Mouse (Mus musculus): Measurements from ENCODE around the gene Isl2. TPM values are rescaled to one million over a fixed set of nuclear protein-coding genes. Genes with fewer than 3 reads are reported as not detected.

Gene Isl2
- total RNA-seq (2021), result not detected

DNA sequence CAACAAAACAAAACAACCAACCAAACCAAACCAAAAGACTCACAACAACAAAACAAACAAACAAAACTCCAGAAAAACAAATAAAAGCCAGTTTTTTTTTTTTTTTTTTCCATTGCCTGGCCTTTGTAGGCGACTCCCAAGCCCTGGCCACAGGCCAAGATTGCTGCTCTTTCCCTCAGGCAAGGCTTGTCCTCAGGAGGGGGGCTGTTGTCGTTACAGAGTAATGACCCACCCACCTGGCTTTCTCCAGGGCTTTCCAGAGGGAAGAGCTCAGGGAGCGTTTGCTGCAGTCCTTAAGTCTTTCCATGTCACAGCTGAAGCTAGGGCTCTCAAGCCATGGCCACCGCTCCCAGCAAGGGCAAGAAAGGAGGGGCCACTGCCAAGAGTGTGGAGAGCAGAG, at the start of gene Isl2:
TSS of gene Isl2 (plus strand) at position 296 of the 400 bp plus-strand sequence.
- no peak for DNase-seq

DNA sequence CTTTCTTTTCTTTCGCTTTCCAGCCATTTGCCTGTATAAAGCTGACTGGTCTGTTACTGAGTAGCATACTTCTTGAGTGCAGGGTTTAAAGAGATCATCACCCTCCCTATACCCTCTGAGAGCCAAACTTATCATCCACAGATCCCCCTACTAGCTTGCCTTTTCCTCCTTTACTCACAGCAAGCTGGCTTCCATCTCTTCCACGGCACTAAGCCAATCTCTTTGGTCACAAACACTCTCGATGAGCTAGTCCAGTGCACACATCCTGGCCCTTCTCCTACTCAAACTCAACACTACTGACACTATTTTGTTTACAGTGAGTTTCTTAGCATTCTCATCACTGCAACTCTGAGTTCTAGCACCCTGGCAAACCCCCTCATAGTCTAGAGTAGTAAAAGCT, 30.6 kb upstream of the Isl2 start:
- DNase-seq, result peak; percentile 46

- no peak for DNase-seq
Measured at GRCm38 (mm10) chr9:55508701-55509100, 29.8 kb upstream of the Isl2 start.

DNA sequence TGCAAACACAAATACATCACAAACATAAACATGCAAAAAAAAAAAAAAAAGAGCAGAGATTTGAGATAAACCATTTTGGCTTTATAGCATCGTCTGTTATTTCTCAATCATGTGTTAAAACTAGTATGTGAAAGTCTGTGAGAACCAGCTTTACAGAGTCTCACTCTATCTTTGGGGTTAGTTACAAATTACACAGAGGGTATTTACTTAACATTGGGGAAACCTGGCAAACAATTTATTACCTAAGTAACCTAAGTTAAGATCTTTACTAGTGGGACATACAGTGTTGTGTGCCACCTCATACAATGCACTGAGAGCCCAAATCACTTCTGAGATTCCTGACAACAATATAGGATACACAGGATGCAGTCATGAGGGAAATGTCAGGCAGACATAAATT, 28.7 kb upstream of the Isl2 start:
- no peak for DNase-seq

DNA sequence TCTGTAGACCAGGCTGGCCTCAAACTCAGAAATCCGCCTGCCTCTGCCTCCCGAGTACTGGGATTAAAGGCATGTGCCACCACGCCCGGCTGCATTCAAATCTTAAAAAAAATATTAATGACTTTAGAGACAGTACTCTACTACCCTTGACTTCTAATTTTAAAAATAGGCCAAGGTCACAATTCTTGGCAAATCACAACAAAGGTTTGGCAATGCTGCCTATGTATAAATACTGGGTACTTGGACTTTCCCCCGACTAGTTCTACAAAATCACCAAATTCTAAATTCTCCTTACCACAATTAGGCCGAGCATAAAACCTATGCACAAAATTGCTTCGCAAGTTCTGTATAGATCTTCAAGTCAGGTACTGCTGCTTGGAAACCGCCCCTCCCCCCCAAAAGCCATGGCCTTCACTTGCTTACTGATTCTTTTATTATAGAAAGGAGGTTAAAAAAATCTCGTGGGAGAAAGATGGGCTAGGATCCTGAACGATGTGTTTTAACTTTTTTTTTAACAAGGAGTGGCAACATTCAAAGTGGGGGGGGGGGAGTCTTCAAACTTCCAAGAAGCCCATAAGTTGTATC, 27.7 kb upstream of the Isl2 start:
- DNase-seq, result peak; percentile 26

GRCm38 (mm10) chr9:55511521-55511993, 26.9 kb upstream of the Isl2 start:
- peak; percentile 73 for DNase-seq

DNA sequence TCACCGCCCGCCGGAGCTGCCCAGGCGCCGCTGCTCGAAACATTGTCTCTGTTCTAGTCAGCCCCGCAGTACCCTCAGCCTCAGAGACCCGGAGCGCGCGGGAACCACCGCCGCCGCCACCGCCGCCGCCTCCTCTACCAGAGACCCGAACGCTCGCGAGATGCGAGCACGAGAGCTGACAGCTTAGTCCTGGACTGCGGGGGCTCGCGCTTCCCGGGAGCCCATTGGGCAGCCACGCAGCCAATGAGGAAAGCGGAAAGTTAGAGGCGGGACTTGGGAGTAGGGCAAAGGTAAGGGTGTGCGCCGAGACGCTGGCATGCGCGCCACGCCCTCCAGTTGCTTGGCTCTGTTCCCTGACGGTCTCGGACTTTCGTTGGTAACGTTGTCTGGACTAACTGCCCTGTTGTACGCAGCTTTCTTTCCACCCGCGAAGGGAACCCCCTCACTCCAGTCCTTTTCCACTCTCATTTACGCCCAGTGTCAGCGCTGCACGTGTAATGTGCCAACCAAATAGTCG, 26.4 kb upstream of the Isl2 start, which contains the start of gene Etfa:
TSS of gene Etfa (minus strand) at position 217 of the 517 bp plus-strand sequence.
- peak; percentile 96 for DNase-seq

DNA sequence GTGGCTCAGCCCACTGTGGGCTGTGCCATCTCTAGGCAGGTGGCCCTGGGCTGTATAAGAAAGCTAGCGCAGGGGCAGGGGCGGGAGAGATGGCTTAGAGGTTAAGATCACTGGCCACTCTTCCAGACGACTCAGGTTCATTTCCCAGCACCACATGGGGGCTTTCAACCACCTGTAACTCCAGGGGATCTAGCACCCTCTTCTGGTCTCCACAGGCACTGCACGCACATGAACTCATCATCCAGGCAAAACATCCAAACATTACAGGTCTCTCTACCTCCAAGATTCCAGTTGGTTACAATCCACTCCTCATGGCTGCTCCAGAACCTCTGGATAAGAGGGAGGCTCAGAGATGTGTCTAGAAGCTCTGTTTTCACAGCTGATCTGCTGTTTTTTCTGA, 12.8 kb upstream of the Isl2 start:
- DNase-seq, result no peak

DNA sequence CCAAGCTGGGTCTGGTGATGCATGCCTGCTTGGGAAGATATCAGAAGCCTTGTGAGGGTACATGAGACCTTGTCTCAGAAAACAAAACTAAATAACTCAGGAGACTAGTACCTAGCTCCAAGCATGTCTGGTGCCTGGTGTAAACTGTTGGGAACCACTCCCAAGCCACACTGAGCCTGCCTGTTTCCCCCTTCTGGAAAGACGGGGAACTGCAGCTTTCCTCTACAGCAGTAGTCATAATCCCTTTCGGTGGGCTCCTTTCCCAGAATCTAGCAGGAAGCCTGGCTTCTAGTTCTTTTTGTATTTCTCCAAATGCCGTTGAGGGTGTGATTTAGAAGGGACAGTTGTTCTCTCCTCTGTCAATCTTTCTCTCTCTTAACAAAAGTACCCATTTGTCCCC, 2.6 kb upstream of the Isl2 start:
- DNase-seq, result peak; percentile 83

- no peak for DNase-seq
Measured at GRCm38 (mm10) chr9:55539006-55539405, 534 bp downstream of the Isl2 start.

DNA sequence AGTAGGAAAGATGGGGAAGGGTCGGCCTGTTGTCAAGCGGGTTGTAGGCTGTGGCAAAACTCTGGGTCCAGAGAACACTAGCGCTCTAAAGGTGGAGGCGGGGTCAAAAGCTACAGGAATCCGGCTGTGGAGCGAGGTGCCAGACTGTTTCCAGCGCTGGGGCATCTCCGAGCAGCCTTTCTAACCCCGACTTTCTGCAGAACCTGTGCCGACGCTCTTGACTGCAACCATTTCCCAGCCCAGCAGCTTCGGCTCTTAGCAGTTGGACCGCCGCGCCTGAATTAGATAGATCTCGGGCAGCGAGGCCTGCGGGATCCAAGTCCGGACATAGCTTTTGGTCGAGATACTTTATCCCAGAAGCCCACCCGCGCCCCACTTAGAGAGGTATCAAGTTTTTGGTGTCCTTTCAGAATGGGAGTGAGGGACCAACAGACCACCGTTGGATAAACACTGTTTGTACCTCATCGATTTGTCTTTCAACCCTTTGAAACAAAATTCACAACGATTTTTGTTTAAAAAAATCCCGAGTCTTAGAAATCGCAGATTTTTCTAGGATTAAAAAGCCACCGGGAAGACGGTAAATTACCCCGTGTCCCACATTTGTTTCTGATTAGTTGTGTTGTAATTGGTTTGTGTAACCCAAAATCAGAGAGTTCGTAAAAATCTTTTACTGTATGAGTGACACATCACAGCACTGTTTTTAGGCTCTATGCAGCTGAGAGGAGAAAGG, 1.4 kb downstream of the Isl2 start:
- DNase-seq, result no peak

DNA sequence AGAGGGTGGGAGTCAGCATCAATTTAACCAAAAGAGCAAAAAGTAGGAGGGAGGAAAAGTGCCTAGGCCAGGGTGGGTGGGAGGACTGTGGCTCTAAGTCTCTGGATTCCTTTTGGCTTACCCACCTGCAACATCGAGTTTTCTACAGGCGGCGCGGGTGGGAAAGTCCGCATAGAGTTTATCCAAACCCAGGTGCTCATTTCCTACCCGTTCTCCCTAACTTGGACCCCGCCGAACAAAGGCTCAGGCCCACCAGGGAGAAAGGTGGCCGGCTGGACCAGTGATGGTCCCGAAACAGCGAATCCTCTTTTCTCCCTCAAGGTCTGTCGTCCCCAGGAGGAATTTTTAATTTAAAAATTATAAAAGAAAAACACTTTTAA, 1.9 kb downstream of the Isl2 start:
- no peak for DNase-seq

DNA sequence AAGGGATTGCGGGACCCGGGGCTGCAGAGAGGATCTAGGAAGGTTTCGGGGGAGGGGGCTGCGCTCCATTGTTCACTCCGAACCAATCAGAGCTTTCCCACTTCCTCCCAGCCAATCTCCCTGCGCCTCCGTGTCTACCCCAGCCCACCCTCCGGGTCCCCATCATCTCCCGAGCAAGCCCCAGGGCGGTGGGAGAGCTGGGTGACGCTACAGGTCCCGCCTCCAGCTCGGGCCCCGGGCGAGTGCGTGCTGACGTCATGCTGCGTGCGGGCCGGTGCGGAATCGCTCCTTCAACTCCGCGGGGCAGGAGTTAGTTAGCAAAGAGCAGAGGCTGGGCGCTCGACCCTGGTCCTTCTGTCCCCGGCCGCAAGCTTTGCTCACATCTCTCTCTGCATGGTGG, 2.4 kb downstream of the Isl2 start:
- DNase-seq, result peak; percentile 58

- peak; percentile 39 for DNase-seq
Measured at GRCm38 (mm10) chr9:55541681-55542365, 3.4 kb downstream of the Isl2 start.

- DNase-seq, result no peak
Measured at GRCm38 (mm10) chr9:55542366-55543325, 4.2 kb downstream of the Isl2 start.

DNA sequence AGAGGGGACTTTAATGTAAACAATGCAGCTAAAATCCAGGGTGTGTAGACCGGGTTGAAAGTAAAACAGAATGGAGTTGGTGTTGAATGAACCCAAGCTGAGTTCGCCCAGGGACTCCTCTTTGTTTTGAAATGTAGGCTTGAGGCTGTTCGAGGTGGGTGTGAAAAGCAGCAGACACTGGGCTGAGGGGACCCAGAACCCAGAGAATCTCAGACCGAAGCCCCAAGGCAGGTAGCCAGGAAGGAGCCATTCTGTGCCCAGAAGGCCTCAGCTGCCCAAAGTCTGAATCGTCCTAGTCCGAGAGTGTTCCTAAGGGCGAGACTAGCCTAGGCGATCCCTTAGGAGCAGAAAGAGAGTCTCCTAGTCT, 4.8 kb downstream of the Isl2 start:
- DNase-seq, result no peak

- peak; percentile 33 for DNase-seq
Measured at GRCm38 (mm10) chr9:55543703-55544401, 5.4 kb downstream of the Isl2 start.

GRCm38 (mm10) chr9:55544861-55545555, 6.5 kb downstream of the Isl2 start:
- DNase-seq, result peak; percentile 41

- no peak for DNase-seq
Measured at GRCm38 (mm10) chr9:55545556-55546175, 7.2 kb downstream of the Isl2 start.
